ENCODE assay signal across 21 mouse cellular contexts in the genomic region with DNA sequence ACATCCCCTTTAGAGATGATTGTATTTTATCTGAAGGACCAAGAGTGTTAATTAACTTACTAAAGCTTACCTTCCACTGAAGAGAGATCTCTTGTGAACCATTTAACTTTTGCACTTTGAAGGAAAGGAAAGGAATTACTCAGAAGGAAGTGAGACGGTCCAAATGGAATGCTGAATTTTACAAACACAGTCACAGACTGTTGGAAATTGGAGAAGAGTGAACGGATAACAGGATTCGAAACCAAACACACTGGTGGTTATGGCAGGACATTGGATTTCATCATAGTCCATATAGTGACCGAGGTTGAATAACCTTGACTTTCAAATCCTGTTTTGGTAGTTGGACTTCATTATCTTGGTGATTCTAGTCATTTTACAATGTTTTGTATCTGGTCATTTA.
"Had no signal": no experiment of that assay in that cellular context is flagged by ENCODE, and none has a peak within 500 bp of the region (broad histone marks: within the 10 kb centered on the region; RNA-seq: fewer than 3 reads in every experiment).

No protein-coding gene starts in this region.

- ATAC-seq: liver, embryonic 12.5 days; midbrain, embryonic 15.5 days had no signal

- H3K4me1 ChIP-seq: liver, embryonic 12.5 days; liver, embryonic 15.5 days; lung, embryonic 15.5 days; midbrain, embryonic 12.5 days; midbrain, embryonic 15.5 days; neural tube, embryonic 13.5 days; stomach, embryonic 15.5 days had no signal

- H3K27ac ChIP-seq: kidney, postnatal 0 days; layer of hippocampus, adult 2 months; liver, embryonic 12.5 days; liver, embryonic 15.5 days; lung, embryonic 15.5 days; midbrain, embryonic 12.5 days; midbrain, embryonic 15.5 days; neural tube, embryonic 13.5 days; stomach, embryonic 15.5 days had no signal

- H3K4me3 ChIP-seq: layer of hippocampus, adult 2 months; liver, embryonic 12.5 days; liver, embryonic 15.5 days; lung, embryonic 15.5 days; midbrain, embryonic 12.5 days; midbrain, embryonic 15.5 days; neural tube, embryonic 13.5 days; stomach, embryonic 15.5 days had no signal

- DNase-seq: kidney, adult 11 months; kidney, adult 8-10 months; kidney, postnatal 25 days; layer of hippocampus, adult 9-11 months; lung, adult 18-20 months; lung, postnatal 10 days; lung, postnatal 36 days; retina, postnatal 1 day; right cerebral cortex, postnatal 25 days; spleen, adult 18-20 months; thymus, postnatal 14 days; thymus, postnatal 4 days had no signal
